Mouse (Mus musculus) CH12.LX (cell line): ENCODE results near the gene Degs2.

Source experiments
- CHD1 ChIP-seq: IDR thresholded peaks from 2 replicates; pipeline ENCODE4 v1.6.1; 2012; ENCODE audit warnings: low read depth, low read length, improper control_type of control experiment, inconsistent platforms
- CHD2 ChIP-seq: IDR thresholded peaks from 2 replicates; pipeline ENCODE4 v1.6.1; 2011; ENCODE audit warnings: low read length, improper control_type of control experiment
- CTCF ChIP-seq, 2 experiments: IDR thresholded peaks in 1 of 2; conservative IDR thresholded peaks in 1 of 2; 2 replicates each; pipeline ENCODE4 v1.5.1; 2011 to 2012; ENCODE audit warnings: low read depth in 2 of 2, low read length in 2 of 2, improper control_type of control experiment in 1 of 2, inconsistent platforms in 1 of 2, mild to moderate bottlenecking in 1 of 2, moderate library complexity in 1 of 2
- E2F4 ChIP-seq: IDR thresholded peaks from 2 replicates; pipeline ENCODE4 v1.6.1; 2011; ENCODE audit warnings: low read depth, low read length, improper control_type of control experiment; ENCODE audit not compliant: insufficient replicate concordance
- NRF1 ChIP-seq: IDR thresholded peaks from 2 replicates; pipeline ENCODE4 v1.6.1; 2014; ENCODE audit warnings: low read depth, mild to moderate bottlenecking, inconsistent platforms, low read length, improper control_type of control experiment, moderate library complexity
- POLR2A ChIP-seq: IDR thresholded peaks from 2 replicates; pipeline ENCODE4 v1.6.1; 2011; ENCODE audit warnings: low read depth, mild to moderate bottlenecking, improper control_type of control experiment, low read length
- RAD21 ChIP-seq: IDR thresholded peaks from 2 replicates; pipeline ENCODE4 v1.6.1; 2011; ENCODE audit warnings: low read depth, mild to moderate bottlenecking, low read length, improper control_type of control experiment, moderate library complexity
- RCOR1 ChIP-seq: conservative IDR thresholded peaks from 2 replicates; pipeline ENCODE4 v1.6.1; 2012; ENCODE audit warnings: low read depth, mild to moderate bottlenecking, inconsistent platforms, low read length, improper control_type of control experiment
- UBTF ChIP-seq: IDR thresholded peaks from 2 replicates; pipeline ENCODE4 v1.6.1; 2012; ENCODE audit warnings: low read depth, mild to moderate bottlenecking, inconsistent platforms, low read length, improper control_type of control experiment, moderate library complexity
- USF2 ChIP-seq: conservative IDR thresholded peaks from 2 replicates; pipeline ENCODE4 v1.6.1; 2011; ENCODE audit warnings: low read depth, low read length, improper control_type of control experiment
- ZC3H11A ChIP-seq: IDR thresholded peaks from 2 replicates; pipeline ENCODE4 v1.6.1; 2012; ENCODE audit warnings: low read depth, mild to moderate bottlenecking, inconsistent platforms, low read length, improper control_type of control experiment

- TF ChIP-seq RAD21 (peak; percentile 9), CHD1 (no peak), ZC3H11A (no peak), E2F4 (no peak), USF2 (no peak), RCOR1 (no peak), CTCF (conservative IDR thresholded peaks at IDR 0.05 in 1 of 2, IDR thresholded peaks at IDR 0.05 in 1 of 2; ENCODE audit: low read depth in 2 of 2, low read length in 2 of 2) (peak in 1 of 2 experiments; percentile 50; a peak in 2 of 4 replicates), UBTF (no peak), POLR2A (no peak), CHD2 (no peak), NRF1 (no peak)
Observed at GRCm38 (mm10) chr12:108706129-108706528, 4.0 kb upstream of the Degs2 start.
